Mouse (Mus musculus) E14TG2a.4 (cell line): ENCODE results near the gene Alg3.

ENCODE experiments used
- CTCF ChIP-seq: conservative IDR thresholded peaks from 2 replicates; pipeline ENCODE4 v1.5.1; 2014; ENCODE audit warnings: low read length
- POU5F1 ChIP-seq: IDR thresholded peaks from 2 replicates; pipeline ENCODE4 v1.6.1; 2014; ENCODE audit warnings: low read length, borderline replicate concordance

- TF ChIP-seq CTCF (peak; percentile 23), POU5F1 (no peak)
Observed at GRCm38 (mm10) chr16:20653315-20653714, 41.8 kb upstream of the Alg3 start.
